Mouse (Mus musculus) NIH3T3 (cell line): ENCODE results near the gene Cfap61.

ENCODE experiments used
- DNase-seq: peaks from one replicate; pipeline ENCODE4 v3.0.0-alpha.2; 2012; ENCODE audit warnings: low read depth

Cfap61 gene

DNA sequence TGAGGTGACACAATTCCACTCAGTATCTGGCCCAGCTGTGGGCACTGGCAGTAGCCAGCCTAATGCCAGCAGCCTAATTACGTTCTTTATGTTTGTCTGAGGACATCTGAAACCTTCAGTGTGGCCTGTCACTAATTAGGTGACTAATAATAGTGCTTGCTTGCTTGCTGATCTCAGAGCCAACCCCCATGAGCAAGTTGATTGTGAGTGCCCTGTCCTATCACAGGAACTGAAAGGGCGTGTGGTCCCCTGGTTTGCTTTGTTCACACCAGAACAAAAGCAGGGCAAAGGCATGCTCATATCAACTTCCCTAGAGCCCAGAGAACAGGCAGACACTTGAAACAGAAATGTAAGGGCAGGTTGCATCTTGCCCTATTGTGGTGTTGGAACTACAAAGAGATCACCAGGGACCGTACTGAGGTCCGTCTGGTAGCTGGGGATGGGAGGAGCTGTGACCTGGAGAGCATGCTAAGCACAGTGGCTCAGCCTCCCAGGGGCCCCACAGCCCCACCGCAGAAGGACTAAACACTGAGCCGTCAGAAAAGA, 148.8 kb downstream of the Cfap61 start:
- no peak for DNase-seq

DNA sequence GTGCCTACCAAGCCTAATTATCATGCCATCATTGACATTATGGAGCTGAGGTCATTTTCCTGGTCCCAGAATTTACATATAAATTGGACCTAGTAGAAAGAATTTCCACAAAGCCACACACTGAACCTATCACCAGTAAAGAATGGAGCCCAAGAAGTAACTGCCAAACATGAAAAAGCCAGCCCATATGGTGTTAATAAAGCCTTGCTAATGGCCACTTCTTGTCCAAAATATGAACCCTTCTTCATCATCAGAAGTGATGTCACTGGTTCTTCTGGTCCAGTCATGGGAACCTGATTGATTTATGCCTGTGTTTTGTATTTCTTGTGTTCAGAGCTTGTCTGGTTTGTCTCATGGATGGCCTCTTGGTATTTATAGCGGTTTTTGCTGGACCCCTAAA, 152.8 kb downstream of the Cfap61 start:
- peak; percentile 45 for DNase-seq

DNA sequence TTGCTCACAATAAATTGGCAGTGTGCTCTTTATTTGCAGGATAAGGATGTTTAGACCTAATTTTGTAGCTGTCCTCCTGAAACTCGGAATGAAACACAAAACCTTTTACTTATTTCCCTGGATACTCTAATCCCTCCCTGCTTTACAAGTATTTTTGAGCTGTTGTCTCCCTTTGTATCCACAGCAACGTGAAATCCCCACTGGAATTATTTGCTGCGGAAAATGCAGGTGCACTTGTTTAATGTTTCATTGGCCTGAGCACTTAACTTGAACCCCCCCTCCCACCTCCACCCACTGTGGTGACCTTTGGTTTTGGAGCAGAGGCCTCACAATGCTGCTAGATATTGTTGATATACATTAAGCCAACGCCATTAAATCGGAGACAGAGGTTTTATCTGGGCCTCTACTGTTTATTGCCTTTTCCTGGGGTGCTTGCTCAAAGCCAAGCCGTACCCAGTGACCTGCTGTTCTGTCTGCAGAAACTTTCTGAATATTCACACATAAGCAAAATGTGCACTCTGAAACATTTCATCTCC, 154.6 kb downstream of the Cfap61 start:
- DNase-seq, result no peak

DNA sequence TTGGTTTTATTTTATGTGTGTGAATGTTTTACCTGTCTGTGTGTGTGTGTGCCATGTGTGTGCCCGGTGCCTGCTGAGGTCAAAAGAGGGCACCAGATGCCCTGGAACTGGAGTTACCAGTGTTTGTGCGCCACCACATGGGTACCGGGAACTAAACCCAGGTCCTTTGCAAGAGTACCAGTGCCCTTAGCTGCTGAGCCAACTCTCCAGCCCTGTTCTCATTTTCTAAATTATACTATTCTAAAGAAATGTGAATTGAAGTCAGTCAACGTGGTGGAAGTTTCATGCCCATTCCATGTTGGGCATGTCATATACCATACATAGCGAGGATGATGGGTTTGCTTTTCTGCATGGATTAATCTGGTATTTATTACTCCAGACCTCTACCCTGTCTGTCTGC, 162.9 kb downstream of the Cfap61 start:
- DNase-seq, result no peak

DNA sequence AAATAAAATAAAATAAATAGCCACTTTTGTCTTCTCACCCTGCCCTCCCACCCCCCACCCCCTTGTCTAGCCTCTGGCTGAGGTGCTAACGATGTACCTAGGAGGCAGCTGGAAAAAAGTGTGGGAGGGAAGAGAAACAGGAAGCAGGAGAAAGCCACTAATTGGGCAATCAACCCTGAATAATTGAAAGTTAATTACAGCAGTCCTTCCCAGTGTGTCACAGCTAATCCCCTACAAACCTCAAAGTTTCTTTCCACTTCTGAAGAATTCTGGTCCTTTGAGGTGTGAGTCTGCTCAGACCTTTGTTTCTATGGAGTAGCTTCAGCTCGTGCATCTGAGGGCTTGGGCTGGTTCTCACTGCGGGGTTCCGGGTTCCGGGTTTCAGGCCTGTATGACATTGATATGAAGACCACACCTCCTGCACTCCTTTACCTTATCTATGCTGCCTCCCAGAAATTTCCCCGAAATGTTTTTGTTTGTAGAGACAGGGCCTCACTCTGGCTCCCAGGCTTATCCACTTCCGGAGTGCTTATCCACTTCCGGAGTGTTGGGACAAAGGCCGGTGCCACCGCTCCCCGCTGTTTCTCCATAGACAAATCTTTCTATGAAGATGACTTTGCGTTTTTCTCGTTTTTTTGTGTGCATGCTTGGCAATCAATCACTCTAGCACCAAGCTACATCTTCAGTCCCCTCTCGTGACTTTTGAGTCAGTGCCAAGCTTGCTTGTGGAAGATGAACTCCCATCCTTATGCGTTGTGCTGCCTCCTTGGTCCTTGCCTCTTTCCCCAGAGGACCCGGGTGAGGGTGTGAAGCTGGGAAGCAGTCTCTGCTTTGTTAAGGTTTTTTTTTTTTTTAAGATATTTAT, 164.5 kb downstream of the Cfap61 start:
- no peak for DNase-seq

DNA sequence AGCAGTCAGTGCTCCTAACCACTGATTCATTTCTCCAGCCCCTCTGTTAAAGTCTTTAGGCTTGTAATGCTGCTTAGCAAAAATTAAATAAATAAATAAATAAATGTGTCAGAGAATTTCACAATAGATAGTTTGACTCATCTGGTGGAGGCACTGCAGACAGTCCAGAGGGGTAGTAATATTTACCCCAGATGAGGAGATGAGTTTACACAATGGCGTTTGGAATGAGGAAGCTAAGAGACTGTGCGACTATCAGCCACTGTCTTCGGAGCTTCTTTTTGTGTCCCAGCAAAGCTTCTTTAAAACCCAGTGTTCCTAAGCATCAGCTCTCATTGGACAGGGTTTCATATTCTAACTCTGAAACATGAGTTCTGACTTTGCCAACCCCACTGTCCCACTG, 165.3 kb downstream of the Cfap61 start:
- no peak for DNase-seq

DNA sequence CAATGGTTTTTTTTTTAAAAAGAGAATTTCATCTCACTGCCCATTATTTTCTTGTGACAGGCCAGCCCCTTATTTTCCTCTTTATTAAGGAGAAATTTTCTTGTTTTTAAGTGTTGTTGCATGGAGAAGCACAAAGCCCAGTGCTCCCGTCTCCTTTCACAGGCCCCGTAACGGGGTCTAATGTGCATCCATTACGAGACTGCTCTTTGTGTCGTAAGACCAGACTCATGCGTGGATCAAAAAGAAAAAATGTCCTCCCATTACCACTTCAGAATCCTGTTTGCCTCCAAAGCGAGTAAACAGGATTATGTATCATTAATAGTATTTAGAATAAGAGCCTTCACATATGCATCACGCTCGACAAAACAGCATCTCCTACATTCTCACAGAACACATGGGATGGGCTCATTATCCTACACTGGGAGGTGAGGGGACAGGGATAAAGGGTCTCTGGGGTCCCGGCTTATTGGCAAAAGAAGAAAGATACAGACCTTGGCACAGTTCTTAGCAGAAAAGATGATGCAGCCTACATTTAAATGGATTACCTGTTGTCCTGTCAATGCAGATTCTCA, 166.0 kb downstream of the Cfap61 start:
- DNase-seq, result no peak

DNA sequence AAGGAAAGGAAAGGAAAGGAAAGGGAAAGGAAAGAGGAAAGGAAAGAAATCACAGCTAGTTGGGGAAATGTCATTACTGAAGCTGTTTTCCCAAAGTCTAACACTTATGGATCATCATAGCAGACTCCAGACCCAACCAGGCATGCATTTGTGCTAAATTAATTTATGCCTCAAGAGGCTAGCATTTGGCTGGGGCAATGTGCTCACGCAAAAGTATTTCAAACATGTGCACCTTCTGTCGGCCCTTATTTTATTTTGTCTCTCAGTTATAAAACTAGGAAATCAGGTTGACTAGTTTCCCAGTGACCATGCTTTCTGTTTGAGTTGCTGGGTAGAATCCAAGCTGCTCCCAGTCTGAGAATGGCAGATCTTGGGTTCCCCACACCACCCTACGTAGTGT, 168.0 kb downstream of the Cfap61 start:
- DNase-seq, result no peak

DNA sequence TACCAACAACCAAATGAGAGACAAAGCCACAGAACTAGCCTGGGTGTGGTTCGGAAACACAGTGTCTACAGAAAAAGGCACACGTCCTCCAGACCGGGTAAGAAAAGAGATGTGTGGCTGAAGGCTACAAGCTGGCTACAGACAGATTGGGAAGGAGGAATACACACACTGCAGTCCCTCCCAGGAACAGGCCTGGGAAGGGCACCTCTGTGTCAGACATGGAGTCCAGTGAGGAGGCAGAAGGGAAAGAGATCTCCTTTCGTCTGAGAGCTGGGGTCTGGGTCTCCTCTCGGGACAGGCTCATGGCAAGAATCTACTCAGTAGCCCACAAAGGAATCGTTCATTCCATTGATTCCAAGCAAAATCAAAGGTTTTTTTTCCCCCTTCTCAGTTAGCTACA, 170.8 kb downstream of the Cfap61 start:
- DNase-seq, result no peak

DNA sequence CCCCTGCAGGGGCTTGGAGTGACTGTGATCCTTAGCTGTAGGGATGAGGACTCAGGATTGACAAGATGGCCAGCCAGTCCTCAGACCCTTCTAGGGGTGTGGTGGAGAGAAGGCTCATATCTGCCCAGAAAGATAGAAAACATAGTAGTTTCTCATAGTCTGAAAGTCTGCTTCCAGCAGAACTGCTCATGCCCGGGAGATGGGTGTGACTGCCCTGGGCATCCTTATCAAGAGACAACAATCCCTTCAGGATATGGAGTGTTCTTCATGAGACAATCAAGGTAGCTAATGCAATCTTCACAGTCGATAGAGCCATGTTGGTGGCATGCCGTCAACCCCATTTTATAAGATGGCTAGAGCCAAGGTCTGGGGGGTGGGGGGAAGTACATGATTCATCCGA, 173.4 kb downstream of the Cfap61 start:
- no peak for DNase-seq

DNA sequence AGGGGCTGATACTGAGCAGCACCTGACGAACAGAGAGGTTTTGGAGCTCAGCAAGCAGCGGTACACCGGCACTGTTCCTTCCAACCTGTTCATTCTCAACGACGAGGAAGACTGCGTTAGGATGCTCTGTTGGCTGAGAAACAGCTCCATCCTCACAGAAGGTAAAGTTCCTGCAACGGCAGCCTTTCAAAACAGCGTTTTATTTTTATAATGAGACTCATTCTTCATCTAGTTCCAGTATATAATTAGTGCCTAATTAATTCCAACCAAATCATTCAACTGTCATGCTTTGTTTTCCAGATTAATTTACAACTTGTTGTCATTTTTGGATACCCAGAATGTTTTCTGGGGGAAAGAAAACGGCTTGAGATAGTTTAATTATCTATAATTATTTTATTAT, 175.3 kb downstream of the Cfap61 start:
- no peak for DNase-seq

DNA sequence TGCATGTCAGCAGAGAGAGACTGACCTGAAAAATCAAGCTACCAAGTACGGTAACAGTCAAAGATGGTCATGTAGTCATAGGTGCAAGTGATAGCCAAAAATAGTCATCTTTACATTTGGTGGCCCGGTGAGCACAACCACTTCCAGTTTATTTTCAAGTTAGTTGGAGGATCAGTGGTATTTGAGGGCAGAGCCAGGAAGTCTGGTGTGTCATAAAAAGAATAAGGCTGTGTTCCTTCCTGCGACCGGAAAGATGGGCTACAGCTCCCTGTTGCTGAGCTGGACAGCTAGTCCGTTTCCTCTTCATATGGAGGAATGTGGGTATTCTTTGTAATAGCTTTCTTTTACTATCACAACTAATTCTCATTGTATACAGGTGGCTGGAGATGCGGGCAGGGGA, 181.7 kb downstream of the Cfap61 start:
- no peak for DNase-seq

DNA sequence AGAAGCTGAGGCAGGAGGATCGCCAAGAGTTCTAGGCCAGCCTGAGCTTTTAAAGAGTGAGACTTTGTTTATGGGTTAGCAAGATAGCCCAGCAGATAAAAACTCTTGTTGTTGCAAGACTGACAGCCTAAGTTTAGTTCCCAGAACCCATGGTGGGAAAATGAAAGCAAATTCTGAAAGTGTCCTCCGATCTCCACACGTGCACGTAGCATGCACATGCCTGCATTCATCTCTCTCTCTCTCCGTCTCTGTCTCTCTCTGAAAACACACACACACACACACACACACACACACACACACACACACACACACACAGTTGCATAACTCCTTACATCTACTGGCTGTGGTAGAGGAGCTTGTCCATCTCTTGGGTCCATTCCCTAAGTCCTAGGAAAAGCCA, 182.1 kb downstream of the Cfap61 start:
- DNase-seq, result no peak

DNA sequence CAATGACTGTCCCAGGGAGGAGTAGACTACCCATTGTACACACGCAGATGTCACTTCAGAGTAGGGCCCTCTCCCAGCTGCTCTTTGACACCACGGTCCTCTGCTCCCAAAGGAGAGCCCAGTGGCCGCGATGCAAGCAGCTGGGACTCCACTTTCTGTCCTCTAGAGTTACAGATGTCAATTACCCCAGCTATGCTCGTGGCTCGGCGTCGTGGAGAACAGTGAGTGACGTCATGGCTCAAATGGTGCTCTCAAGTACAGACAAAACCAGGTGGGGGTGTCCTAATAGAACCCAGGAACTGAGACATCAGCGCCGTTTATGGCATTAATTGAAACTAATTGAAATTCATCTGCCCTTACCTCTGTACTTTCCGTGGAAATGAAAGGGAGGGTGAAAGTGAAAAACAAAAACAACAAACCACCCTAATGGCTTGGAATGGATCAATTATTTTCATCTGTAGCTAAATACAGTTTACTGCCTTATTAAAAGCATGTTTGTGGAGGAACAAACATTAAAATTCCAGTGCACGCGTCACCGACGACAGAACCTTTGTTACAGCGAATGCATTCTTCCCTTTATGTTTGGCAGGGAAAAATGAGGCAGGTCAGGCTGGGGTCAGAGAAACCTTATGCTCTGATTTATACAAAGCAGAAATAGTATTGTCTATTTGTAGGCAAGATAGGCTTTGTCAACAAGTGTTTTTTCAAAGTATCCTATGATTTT, 182.8 kb downstream of the Cfap61 start:
- DNase-seq, result no peak

DNA sequence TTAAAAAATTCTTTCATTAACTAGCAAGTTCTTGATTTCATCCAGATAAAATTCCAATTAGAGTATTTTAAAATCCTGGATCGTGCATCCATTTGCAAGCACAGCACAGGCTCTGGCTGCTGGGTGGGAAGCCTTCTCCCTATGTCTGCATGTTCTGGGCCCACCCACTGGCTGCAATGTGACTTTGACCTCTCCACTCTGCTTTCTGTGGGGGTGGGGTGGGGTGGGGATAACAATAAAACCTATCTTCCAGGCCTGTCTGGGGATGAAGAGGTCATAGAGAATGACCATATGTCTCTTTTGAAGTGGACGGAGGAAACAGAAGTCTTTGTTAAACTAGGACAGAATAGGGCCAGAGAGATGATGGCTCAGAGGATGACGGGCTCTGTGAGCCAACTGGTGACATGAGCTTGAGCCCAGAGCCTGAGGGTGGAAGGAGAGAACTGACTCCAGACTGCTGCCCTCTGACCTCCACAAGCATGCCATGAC, 183.4 kb downstream of the Cfap61 start:
- no peak for DNase-seq

DNA sequence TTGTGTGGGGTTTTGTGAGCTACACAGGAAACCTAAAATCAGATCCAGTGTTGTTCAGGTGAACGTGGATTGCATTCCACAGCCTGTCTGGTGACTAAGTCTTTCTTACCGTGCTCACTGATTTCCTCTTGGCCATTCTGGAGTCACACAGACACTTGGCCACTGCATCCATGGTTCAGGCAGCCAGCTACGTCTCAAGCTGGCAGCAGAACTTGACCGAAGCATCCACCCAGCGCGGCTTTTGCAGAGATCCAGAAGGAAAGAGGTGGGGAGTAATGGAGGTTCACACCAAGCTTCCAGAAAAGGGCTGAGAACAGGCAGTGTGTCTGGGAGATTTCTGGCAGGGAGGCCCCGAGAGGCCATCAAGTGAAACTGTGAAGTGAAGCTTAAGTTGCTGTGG, 187.0 kb downstream of the Cfap61 start:
- DNase-seq, result no peak

DNA sequence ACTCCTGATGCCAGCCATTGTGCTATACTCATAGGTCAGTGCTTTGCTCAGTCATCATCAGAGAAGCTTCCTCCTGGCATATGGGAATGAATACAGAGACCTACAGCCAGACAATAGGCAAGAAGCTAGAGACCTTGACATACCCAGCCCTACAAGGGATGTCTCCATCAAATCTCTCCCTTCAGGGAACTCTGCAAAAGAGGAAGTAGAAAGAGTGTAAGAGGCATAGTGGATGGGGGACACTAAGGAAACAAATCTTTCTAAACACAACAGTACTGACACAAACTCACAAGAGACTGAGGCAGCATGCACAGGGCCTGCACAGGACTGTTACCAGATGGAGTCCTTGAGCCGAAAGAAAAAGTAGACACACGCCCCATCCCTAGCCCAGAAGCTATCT, 190.5 kb downstream of the Cfap61 start:
- no peak for DNase-seq

DNA sequence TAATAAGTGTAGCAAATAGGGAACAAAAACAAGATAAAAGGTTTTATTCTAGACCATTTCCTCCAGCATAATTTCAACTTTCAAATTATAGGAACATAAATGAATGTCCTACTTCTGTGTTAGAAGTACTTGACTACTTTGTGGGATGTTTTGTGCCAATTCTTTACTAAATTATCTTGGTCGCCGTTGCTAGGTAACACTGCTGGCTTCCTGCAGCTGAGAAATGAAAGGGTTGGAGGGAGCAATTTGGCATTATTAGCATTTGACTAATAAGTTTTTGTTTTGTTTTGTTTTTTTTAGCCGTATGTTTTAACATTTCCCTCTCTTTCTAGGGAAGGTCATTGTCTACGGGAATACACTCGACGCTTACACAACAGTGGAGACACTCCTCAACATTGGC, 194.0 kb downstream of the Cfap61 start:
- no peak for DNase-seq

DNA sequence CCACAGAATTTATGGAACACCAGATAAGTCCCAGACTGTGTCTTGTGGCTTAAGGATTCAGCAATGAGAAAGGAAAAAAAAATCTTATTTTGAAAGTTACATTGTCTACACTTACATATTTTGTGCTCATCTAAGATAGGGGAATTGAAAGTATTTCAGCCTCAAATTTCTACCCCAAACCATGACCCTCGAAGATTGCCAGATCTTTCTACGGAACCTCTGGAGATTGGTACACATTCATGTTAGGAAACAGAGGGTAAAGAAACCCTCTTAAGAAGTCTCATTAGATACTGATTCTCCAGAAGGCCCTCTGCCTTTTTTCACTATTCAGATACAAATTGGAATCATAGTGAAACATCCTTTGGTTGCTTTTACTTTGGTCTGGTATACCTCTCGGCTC, 195.9 kb downstream of the Cfap61 start:
- no peak for DNase-seq

DNA sequence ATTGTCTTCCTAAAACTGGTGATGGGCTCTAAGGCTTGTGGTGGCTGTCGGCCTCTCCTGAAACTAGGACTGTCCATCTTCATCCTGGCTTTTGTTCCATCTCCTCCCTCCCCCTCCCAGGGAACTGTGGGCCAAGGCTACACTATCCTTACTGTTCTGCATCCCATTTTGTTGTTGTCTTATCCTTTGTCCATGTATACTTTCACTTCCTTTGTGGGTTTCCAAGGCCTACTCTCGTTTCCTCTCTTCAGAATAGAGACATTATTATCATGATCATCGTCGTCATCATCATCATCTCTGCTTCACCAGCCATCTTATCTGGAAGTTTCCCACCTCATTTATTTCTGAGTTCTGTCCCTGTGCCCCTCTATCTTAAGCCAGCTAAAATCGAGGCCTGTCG, 199.7 kb downstream of the Cfap61 start:
- DNase-seq, result no peak

DNA sequence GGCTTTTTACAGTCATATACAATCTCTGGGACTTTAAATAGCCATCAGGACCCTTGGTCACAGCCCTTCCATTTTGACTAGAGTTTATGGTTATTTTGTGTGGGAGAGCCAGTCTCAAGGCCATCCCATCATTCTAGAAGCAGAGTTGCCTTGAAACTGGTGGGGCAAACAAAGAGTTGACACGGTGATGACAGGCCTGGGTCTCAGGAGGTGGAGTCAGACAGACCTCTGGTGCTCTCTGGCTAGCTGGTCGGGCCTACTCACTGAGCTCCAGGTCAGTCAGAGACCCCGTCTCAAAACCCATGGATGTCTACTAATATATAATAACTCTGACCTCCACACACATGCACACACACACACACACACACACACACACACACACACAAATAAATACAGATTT, 206.1 kb downstream of the Cfap61 start:
- no peak for DNase-seq

DNA sequence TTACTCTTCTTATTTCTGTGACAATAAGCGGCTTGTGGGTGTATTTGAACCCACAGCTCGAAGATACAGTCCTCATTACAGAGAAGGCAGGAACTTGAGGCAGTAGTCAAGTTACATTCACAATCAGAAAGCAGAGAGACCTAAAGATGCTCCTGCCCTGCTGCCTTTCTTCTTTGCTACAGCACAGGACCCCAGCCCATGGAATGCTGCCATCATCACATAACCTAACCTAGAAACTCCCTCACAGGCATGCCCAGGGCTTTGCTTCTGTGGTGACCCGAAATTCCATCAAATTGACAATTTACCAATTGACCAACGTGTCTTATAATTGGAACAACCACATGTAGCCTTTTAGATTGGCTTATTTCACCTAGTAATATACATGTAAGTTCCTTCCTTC, 212.7 kb downstream of the Cfap61 start:
- DNase-seq, result no peak

DNA sequence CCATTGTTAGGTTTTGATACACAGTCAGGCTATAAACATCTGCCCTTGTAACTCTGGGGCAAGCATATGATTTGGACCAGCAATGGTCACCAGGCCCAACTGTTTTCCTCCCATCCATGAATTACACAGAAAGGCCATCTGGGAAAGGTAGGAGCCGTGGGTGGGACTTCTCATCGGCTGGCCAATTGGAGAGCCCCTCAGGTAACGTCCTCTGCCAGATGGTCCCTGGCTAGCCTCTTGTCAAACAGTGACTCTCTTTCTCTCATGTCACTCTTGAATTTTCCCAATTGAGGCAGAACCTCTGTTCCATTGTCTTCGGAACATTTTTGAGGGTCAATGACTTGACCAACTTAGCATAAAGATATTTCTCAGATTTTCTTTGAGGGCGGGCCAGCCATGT, 213.2 kb downstream of the Cfap61 start:
- DNase-seq, result no peak
